Mouse (Mus musculus) adrenal gland, adult 8-10 months (tissue): Measurements from ENCODE around the gene Olfr51. TPM values are rescaled to one million over a fixed set of nuclear protein-coding genes. Genes with fewer than 3 reads are reported as not detected.
"Not testable (repeated sequence)": the region's sequence is repeated elsewhere in the genome, so short reads cannot be mapped to it uniquely, and the experiment has no call there.

Experiments used
- DNase-seq: peaks from one replicate; pipeline ENCODE4 v3.0.0; 2022
- total RNA-seq, 4 experiments: library from RNA; stranded (reverse); gene quantifications; 2 replicates each; pipeline ENCODE4 v1.2.4; 2022

Gene Olfr51
- not detected for total RNA-seq

DNA sequence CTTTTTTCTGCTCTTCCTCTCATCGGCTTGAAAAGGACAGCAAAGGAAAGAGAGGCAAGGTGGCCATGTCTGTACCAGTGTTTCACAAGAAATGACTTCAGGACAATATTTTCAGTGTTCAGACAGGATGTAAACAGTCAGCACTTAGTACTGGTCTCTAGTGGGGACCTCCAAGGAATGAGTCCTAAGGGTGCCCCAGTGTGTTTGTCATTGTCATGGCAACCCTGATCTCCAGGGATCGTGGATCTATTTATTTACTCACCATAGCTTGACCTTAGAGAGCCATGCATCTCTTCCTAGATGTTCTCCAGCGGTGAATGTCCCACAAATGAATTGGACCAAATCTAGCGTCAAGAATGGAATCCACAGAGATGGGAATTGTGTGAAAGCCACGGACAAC, at the start of gene Olfr51:
Olfr51 (plus strand) TSS at position 301 of the 400 bp plus-strand sequence.
- no peak for DNase-seq

GRCm38 (mm10) chr11:50953665-50954064, 49.7 kb upstream of the Olfr51 start, which contains the start of gene Prop1:
TSS of gene Prop1 (minus strand) at chr11:50953765.
- DNase-seq = no peak

DNA sequence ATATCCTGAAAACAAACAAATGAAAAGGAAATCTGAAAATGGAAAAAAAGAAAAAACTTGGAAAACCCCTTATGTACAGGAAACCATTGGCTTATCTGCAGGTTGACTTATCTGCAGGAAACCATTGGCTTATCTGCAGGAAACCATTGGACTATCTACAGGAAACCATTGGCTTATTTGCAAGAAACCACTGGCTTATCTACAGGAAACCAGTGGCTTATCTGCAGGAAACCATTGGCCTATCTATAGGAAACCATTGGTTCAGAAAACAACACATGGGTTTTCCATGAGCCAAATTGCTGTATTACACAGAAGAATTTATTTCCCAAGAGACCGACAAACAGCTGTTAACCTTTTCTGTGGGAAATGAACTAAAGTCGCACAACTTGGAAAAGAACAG, 38.5 kb upstream of the Olfr51 start:
- DNase-seq = no peak

DNA sequence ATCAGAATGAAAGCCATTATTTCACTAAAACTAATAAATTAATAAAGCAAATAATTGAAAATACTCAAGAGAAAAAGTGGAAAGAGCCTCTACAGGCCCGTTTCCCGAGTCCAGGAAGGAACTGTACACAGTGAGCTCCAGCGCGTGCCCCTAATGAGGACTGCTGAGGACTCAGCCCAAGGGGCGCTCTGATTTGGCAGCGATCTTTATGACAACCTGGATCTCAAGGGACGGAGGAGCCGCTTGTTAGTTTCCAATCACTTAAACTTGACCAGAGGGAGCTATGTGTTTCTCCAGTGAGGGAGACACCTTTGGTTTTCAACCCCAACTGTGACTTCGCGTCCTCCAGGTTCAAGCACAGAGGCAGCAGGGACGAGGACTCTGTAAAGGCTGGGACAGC, 37.2 kb upstream of the Olfr51 start, which contains the start of gene Olfr1378:
Olfr1378 (plus strand) TSS at position 301 of the 400 bp plus-strand sequence.
- no peak for DNase-seq

- DNase-seq = peak; percentile 13
These were observed 26.2 kb upstream of the Olfr51 start for GRCm38 (mm10) chr11:50977216-50977615.

GRCm38 (mm10) chr11:50981667-50982066, 21.7 kb upstream of the Olfr51 start, which contains the start of gene Olfr1377:
TSS of gene Olfr1377 (plus strand) at chr11:50981967.
- no peak for DNase-seq

DNA sequence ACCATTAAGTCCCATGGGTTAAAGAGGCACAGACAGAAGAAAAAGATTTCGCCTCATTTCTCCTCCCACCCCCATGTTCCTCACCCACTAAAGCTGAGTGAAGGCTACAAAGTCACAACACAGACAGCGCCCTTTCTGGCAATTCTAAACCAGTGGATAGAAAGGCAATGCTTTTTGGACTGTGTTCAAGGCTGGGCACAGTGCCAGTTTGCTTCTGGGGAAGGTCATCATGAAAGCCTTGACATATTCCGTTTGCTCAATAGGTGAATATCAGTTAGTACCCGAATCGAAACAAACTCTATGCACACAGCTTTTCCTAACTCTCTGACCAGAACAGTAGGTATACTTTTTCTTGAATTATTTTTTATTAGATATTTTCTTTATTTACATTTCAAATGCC, 8.4 kb downstream of the Olfr51 start:
- DNase-seq = peak; percentile 93

- no peak for DNase-seq
These were observed 10.5 kb downstream of the Olfr51 start, which contains the start of gene Olfr54 for GRCm38 (mm10) chr11:51013936-51014335. TSS of gene Olfr54 (plus strand) at chr11:51014236.

GRCm38 (mm10) chr11:51016341-51016740, 12.9 kb downstream of the Olfr51 start:
- no peak for DNase-seq

- DNase-seq = not testable (repeated sequence)
These were observed 23.4 kb downstream of the Olfr51 start for GRCm38 (mm10) chr11:51026811-51027210.

- DNase-seq = not testable (repeated sequence)
These were observed 26.0 kb downstream of the Olfr51 start for GRCm38 (mm10) chr11:51029381-51029780.

- no peak for DNase-seq
These were observed 26.8 kb downstream of the Olfr51 start for GRCm38 (mm10) chr11:51030225-51030624.

- DNase-seq = no peak
These were observed 29.5 kb downstream of the Olfr51 start for GRCm38 (mm10) chr11:51032851-51033250.

- not testable (repeated sequence) for DNase-seq
These were observed 30.7 kb downstream of the Olfr51 start for GRCm38 (mm10) chr11:51034141-51034540.

- DNase-seq = peak; percentile 85
These were observed 32.6 kb downstream of the Olfr51 start for GRCm38 (mm10) chr11:51035951-51036350.

DNA sequence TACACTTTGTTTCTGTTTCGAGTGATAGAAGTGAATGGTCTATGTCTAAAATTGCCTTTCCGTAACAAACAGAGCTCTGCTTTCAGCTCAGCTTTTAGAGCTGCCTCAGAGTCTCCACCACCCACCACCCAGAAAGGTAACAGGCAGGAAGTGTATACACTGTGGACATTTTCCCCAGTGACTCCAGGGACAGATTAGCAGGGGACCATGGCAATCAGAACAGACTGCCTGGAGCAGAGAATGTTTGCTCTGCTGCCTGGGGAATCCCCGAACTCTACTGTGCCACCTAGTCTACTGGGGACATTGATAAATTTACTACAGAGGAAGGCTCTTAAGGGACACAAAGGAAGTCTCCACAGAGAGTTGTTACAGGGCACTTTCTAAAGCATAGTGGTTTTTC, 41.4 kb downstream of the Olfr51 start:
- DNase-seq = not testable (repeated sequence)

- DNase-seq = not testable (repeated sequence)
These were observed 44.4 kb downstream of the Olfr51 start, which contains the start of gene Olfr1375 for GRCm38 (mm10) chr11:51047809-51048208. TSS of gene Olfr1375 (plus strand) at chr11:51048109.

- no peak for DNase-seq
These were observed 48.3 kb downstream of the Olfr51 start for GRCm38 (mm10) chr11:51051678-51052077.

DNA sequence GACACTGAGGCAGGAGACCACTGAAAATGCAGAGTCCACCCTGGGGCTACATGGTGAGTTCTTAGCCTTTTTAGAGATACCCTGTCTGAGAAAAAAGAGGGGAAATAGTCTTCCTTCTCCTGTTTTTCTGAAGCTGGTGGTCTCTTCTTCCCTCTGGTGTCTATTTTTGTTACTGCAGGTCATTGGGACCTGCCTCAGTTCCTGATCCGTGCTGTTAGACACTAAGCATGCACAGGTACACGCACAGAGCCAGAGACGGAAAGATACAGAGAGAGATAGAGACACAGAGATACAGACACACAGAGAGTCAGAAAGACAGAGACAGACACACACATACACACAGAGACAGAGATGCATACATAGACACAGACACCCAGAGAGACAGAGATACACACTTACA, 49.8 kb downstream of the Olfr51 start:
- no peak for DNase-seq

DNA sequence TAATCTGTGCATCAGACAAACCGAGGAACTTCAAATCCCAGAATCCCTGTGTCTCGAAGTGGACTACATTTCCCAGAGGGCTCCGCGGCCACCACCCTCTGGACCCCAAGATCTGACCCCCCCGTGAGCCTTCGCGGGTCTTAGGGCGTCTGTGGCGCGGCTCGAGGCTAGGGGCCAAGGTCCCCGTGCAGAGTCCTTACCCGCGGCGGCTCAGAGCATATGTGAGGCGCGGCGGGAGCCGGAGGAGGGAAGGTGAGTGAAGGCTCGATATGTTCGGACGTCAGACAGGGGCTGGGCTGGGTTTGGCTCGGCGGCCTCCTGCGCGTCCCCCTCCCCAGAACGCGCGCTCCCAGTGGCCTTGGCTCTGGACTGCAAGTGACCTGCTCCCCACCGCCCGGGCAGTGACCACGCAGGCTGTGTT, 55.8 kb downstream of the Olfr51 start, which contains the start of gene Zfp354a:
Zfp354a (plus strand) TSS at position 107 of the 421 bp plus-strand sequence.
- DNase-seq = peak; percentile 60
